Mouse (Mus musculus) neural tube, embryonic 14.5 days (tissue): ENCODE measurements at regions not wholly inside any gene's neighbourhood (a gene's known extent, or its start where the extent isn't known, plus 50 kb on each side); places are given as distances from the start of the nearest gene placed in this dataset.
"Not testable (repeated sequence)": the region's sequence is repeated elsewhere in the genome, so short reads cannot be mapped to it uniquely, and the experiment has no call there.

Source experiments
- ATAC-seq: fragments of 200-750 bp; cut with Nextera tagmentation; 2 replicates; pipeline ENCODE4 v1.8.0; 2017; ENCODE audit warnings: low read depth, mild to moderate bottlenecking, moderate TSS enrichment, moderate library complexity
- H3K27ac ChIP-seq: fragments of 300-500 bp; sonication (generic); 2 replicates; pipeline ENCODE4 v1.5.1; 2014; ENCODE audit warnings: low read depth, mild to moderate bottlenecking, control low read depth, low read length, moderate library complexity, mixed read lengths
- H3K27me3 ChIP-seq: fragments of 300-500 bp; sonication (generic); 2 replicates; pipeline ENCODE4 v1.6.1; 2014; ENCODE audit warnings: low read length; ENCODE audit not compliant: control insufficient read depth, insufficient read depth
- H3K36me3 ChIP-seq: fragments of 300-500 bp; sonication (generic); 2 replicates; pipeline ENCODE4 v1.6.1; 2014; ENCODE audit warnings: low read length, mixed read lengths; ENCODE audit not compliant: control insufficient read depth, insufficient read depth
- H3K4me1 ChIP-seq: fragments of 300-500 bp; sonication (generic); 2 replicates; pipeline ENCODE4 v1.6.1; 2014; ENCODE audit warnings: low read length; ENCODE audit not compliant: control insufficient read depth, insufficient read depth
- H3K4me2 ChIP-seq: fragments of 300-500 bp; sonication (generic); 2 replicates; pipeline ENCODE4 v1.6.1; 2014; ENCODE audit warnings: mild to moderate bottlenecking, low read depth, low read length, control low read depth
- H3K4me3 ChIP-seq: fragments of 300-500 bp; sonication (generic); 2 replicates; pipeline ENCODE4 v1.5.1; 2014; ENCODE audit warnings: low read depth, low read length, control low read depth, mixed read lengths
- H3K9ac ChIP-seq: fragments of 300-500 bp; sonication (generic); replicated peaks from 2 replicates; pipeline ENCODE4 v1.6.1; 2014; ENCODE audit warnings: low read depth, mild to moderate bottlenecking, control low read depth, low read length, mixed read lengths
- H3K9me3 ChIP-seq: fragments of 300-500 bp; sonication (generic); 2 replicates; pipeline ENCODE4 v1.6.1; 2016; ENCODE audit warnings: low read length; ENCODE audit not compliant: control insufficient read depth
- WGBS: fragments of 180-500 bp; shearing (Covaris S2); extraction: QIAGEN DNeasy Blood & Tissue Kit; methylation state at CpG from one replicate; pipeline ENCODE4 v1.1.7; 2014; 5-methylcytosine and 5-hydroxymethylcytosine counted together

DNA sequence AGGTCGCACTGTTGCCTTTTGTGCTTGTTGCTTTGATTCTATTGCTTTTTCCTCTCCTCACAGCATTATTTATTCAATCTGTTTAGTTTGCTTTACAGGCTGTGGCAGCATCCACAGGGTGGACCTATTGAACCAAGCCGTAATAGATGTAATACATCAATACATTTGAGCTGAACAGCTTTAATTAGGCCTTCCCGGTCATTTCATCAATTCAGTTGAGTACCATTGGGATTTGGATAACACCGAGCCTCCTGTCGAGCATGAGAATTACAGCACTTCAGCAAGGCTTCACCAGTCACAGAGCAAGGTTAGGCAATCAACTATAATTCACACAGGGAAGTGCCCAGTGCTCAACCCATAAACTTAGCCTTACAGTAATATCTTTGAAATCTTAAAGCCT lies 1701.8 kb downstream of the Olfm4 start:
- H3K4me2 ChIP-seq = no peak overlapping the region
- H3K27ac ChIP-seq = no peak overlapping the region
- H3K36me3 ChIP-seq = no peaks in the 10 kb centered on the region
- 23% methylated on average over 5 of the region's 5 CpGs for WGBS
- no peak overlapping the region for H3K9ac ChIP-seq
- H3K9me3 ChIP-seq = no peaks in the 10 kb centered on the region; the same call in 1 of the 2 replicates
- no peak overlapping the region for H3K4me3 ChIP-seq
- H3K27me3 ChIP-seq = no peaks in the 10 kb centered on the region
- ATAC-seq = peak; percentile 85
- no peaks in the 10 kb centered on the region for H3K4me1 ChIP-seq

DNA sequence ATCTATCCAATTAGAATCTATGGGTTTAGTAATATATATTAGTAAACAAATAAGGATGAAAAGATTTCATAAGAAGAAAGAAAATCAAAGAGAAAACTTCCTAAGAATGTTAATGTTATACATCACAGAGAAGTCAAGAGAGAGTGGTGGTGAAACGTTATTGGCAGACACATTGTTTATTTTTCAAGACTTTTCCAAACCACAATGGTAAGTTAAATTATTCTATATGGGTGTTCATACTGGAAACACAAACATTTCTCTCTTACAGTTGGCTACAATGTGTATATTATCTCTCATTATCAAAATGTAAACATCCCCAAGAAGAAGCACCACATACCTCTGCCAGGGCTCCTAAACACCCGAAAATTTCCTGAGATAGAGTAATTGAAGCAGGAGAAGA lies 1708.4 kb downstream of the Olfm4 start:
- H3K27me3 ChIP-seq, H3K9ac ChIP-seq, H3K9me3 ChIP-seq, H3K36me3 ChIP-seq, H3K27ac ChIP-seq, H3K4me3 ChIP-seq, H3K4me2 ChIP-seq, H3K4me1 ChIP-seq, ATAC-seq: not testable (repeated sequence)
- no CpG with 5 or more reads among the region's 2 CpGs for WGBS

GRCm38 (mm10) chr14:81716056-81716455 lies 1732.2 kb downstream of the Olfm4 start:
- H3K4me1 ChIP-seq = no peaks in the 10 kb centered on the region
- H3K4me2 ChIP-seq = no peak overlapping the region
- no peaks in the 10 kb centered on the region for H3K9me3 ChIP-seq
- no peaks in the 10 kb centered on the region for H3K27me3 ChIP-seq
- H3K27ac ChIP-seq = no peak overlapping the region
- no peak overlapping the region for H3K4me3 ChIP-seq
- no peak overlapping the region for H3K9ac ChIP-seq
- ATAC-seq = no peak
- no peaks in the 10 kb centered on the region for H3K36me3 ChIP-seq
- 77% methylated on average over 5 of the region's 5 CpGs for WGBS
